Mouse (Mus musculus) neural tube, embryonic 12.5 days (tissue): Measurements from ENCODE around the gene AL732309.1. TPM values are rescaled to one million over a fixed set of nuclear protein-coding genes. Genes with fewer than 3 reads are reported as not detected.

Source experiments
- ATAC-seq: fragments of 200-750 bp; cut with Nextera tagmentation; 2 replicates; pipeline ENCODE4 v1.8.0; 2017; ENCODE audit warnings: low read depth, mild to moderate bottlenecking, moderate TSS enrichment, moderate library complexity; ENCODE audit not compliant: low FRiP score
- H3K27ac ChIP-seq: fragments of 300-500 bp; sonication (generic); 2 replicates; pipeline ENCODE4 v1.5.1; 2016
- H3K27me3 ChIP-seq: fragments of 300-500 bp; sonication (generic); replicated peaks from 2 replicates; pipeline ENCODE4 v1.6.1; 2016; ENCODE audit warnings: mild to moderate bottlenecking
- H3K36me3 ChIP-seq: fragments of 300-500 bp; sonication (generic); 2 replicates; pipeline ENCODE4 v1.6.1; 2016; ENCODE audit warnings: mild to moderate bottlenecking
- H3K4me1 ChIP-seq: fragments of 300-500 bp; sonication (generic); 2 replicates; pipeline ENCODE4 v1.6.1; 2016
- H3K4me2 ChIP-seq: fragments of 300-500 bp; sonication (generic); replicated peaks from 2 replicates; pipeline ENCODE4 v1.6.1; 2016; ENCODE audit warnings: mild to moderate bottlenecking
- H3K4me3 ChIP-seq: fragments of 300-500 bp; sonication (generic); 2 replicates; pipeline ENCODE4 v1.5.1; 2016
- H3K9ac ChIP-seq: fragments of 300-500 bp; sonication (generic); 2 replicates; pipeline ENCODE4 v1.6.1; 2016; ENCODE audit warnings: mild to moderate bottlenecking
- H3K9me3 ChIP-seq: fragments of 300-500 bp; sonication (generic); 2 replicates; pipeline ENCODE4 v1.6.1; 2016; ENCODE audit warnings: mild to moderate bottlenecking
- WGBS: fragments of 180-500 bp; shearing (Covaris S2); methylation state at CpG from one replicate; pipeline ENCODE4 v1.1.7; 2016; 5-methylcytosine and 5-hydroxymethylcytosine counted together
- polyA plus RNA-seq: library from polyadenylated mRNA; unstranded; fragments of >200 nt; fragmentation: Nextera tagmentation; extraction: Ambion mirVana; gene quantifications from 2 replicates; pipeline ENCODE4 v1.2.1, GENCODE M21; 2016

Gene AL732309.1
- polyA plus RNA-seq, 1 experiment from 2014 or later, result 5.2 TPM

DNA sequence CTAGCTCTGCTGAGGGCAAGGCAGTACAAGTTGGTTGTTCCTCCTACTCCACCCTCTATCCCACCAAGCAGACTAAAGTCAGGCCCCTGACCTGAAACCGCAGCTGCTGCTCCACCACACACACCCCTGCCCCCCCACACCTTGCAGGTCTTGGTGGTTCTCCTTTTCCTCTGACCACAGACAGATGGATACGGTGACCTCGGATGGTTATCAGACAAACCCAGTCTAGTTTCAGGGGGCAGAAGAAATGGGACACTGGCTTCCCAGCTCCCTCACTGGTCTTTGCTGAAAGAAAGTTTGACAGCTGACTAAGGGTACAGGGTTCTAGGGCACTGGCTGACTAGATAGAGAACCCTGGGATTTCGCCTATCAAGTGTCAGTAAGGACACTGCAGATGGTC is 13.2 kb downstream of the AL732309.1 start:
- H3K4me2 ChIP-seq, result no peak overlapping the region
- H3K27me3 ChIP-seq, result peaks cover 9% of the 10 kb centered on the region; the same call in 1 of the 2 replicates
- H3K27ac ChIP-seq, result no peak overlapping the region
- no peaks in the 10 kb centered on the region for H3K36me3 ChIP-seq
- no peaks in the 10 kb centered on the region for H3K9me3 ChIP-seq
- peaks cover 6% of the 10 kb centered on the region for H3K4me1 ChIP-seq
- no peak for ATAC-seq
- H3K9ac ChIP-seq, result no peak overlapping the region
- no peak overlapping the region for H3K4me3 ChIP-seq
- WGBS, result 79% methylated on average over 4 of the region's 4 CpGs

DNA sequence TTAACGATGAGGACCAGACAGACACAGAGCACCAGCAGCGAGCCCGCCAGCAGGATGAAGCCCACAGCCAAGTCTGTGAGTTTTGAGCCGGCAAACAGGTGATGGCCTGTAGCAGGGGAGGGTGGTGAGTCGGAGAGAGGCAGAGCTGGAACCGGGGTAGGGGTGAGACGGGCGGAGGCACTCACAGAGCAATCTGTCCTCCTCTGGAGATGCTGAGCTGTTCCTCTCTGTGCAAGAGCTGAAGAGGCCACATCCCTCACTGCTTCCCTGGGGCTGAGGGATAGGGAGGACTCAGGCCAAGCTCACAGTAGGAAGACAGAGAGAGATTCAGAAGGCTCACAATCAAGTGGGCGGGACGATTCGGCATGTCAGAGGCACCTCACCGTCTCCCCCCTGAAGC is 15.6 kb downstream of the AL732309.1 start:
- H3K9ac ChIP-seq, result no peak overlapping the region
- H3K27ac ChIP-seq, result no peak overlapping the region
- H3K9me3 ChIP-seq, result no peaks in the 10 kb centered on the region
- peaks cover 9% of the 10 kb centered on the region; the same call in 1 of the 2 replicates for H3K27me3 ChIP-seq
- no peak overlapping the region for H3K4me3 ChIP-seq
- H3K36me3 ChIP-seq, result no peaks in the 10 kb centered on the region
- no peak for ATAC-seq
- WGBS, result 59% methylated on average over 12 of the region's 12 CpGs
- H3K4me1 ChIP-seq, result peaks cover 6% of the 10 kb centered on the region
- H3K4me2 ChIP-seq, result no peak overlapping the region

DNA sequence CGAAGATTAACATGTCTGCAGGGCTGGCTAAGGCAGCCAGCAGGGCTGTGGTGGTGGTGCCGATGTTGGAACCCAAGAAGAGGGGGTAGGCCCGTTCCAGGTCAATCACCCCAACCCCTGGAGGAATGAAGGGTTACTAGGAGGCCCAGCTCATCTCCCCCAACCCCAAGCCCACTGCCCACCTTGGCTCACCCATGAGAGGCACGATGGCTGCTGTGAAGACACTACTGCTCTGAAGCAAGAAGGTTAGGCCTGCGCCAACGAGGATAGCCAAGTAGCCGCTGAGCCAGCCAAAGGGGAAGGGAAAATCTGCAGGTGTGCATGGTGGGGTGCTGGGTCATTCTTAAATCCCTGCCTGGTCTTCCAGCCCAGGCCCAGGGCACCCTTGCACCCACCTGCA is 16.1 kb downstream of the AL732309.1 start:
- Histone ChIP-seq H3K4me3 (no peak overlapping the region), H3K27me3 (peaks cover 9% of the 10 kb centered on the region; the same call in 1 of the 2 replicates), H3K4me1 (peaks cover 10% of the 10 kb centered on the region), H3K36me3 (no peaks in the 10 kb centered on the region), H3K27ac (no peak overlapping the region), H3K9ac (no peak overlapping the region), H3K9me3 (no peaks in the 10 kb centered on the region), H3K4me2 (no peak overlapping the region)
- WGBS, result 83% methylated on average over 7 of the region's 7 CpGs
- ATAC-seq, result no peak

DNA sequence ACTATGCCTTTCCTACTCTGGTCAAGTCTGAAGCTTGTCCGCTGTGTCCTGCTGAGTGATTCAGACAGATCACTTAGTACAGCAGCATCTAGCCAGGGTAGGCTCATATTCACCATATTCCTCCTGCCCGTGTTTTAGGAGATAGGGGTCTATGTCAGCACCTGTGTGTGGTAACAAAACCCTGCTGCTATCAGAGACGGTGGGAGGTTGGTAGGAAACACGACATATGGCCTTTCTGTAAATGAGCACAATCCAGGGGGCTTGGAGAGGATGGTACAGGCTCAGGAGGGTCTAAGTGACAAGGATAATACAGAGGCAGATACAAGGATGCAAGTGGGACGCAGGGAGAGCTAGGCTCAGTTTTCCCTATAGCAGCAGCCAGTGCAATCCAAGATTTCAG is 17.1 kb downstream of the AL732309.1 start:
- Histone ChIP-seq H3K4me2 (no peak overlapping the region), H3K36me3 (no peaks in the 10 kb centered on the region), H3K9ac (no peak overlapping the region), H3K4me3 (no peak overlapping the region), H3K4me1 (peaks cover 14% of the 10 kb centered on the region), H3K9me3 (no peaks in the 10 kb centered on the region), H3K27ac (no peak overlapping the region), H3K27me3 (peaks cover 9% of the 10 kb centered on the region; the same call in 1 of the 2 replicates)
- WGBS, result 84% methylated on average over 5 of the region's 5 CpGs
- no peak for ATAC-seq

DNA sequence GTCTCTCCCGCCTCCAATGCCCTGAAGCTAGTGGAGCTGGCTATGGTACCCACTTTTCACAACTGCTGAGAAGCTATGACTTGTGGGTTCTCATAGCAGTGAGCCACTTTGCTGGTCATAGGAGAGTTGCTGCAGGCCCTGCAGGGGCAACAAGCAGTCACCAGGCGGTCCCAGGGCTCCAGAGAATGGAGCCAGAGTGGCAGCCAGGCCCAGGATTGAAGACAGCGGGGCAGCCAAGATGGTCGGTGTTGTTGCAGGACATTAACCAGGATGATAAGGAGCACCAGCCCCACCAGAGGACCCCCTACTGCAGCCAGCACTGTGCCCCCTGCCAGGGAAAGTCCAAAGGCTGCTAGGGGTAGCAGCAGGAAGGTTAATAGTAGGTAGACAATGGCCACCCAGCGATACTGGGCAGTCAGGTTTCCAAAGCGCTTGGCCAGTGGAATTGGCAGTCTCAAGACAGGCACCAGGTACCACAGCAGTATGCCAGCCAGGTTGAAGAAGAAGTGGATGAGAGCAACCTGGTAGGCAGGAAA is 17.6 kb downstream of the AL732309.1 start:
- no peak overlapping the region for H3K9ac ChIP-seq
- ATAC-seq, result no peak
- no peak overlapping the region for H3K4me3 ChIP-seq
- H3K36me3 ChIP-seq, result no peaks in the 10 kb centered on the region
- H3K9me3 ChIP-seq, result no peaks in the 10 kb centered on the region
- H3K27me3 ChIP-seq, result peaks cover 9% of the 10 kb centered on the region; the same call in 1 of the 2 replicates
- H3K4me1 ChIP-seq, result peaks cover 14% of the 10 kb centered on the region
- 70% methylated on average over 6 of the region's 6 CpGs for WGBS
- H3K27ac ChIP-seq, result no peak overlapping the region
- peak overlapping the region; percentile 38 for H3K4me2 ChIP-seq

DNA sequence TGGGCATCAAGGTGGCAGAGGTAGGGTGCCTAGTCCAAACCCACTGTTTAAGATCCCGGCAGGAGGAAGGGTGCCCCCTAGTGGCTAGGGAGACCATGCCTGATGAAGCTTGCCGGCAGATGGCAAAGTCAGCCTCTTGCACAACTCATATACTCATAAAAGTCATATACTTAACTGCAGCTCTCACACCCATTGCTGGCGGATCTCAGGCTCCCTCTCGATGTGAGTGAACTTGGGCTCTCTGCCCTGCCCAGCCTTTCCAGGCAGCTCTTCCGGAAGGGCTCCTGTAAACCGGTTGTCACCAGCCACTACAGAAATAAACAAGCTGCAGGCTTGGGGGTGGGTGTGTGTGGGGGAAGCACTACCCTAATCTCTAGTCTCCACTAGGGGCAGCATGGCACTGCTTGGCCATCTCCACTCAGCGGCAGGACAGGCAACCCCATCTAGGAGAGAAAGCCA is 18.2 kb downstream of the AL732309.1 start:
- Histone ChIP-seq H3K4me2 (peak overlapping the region; percentile 38), H3K27ac (no peak overlapping the region), H3K27me3 (peaks cover 9% of the 10 kb centered on the region; the same call in 1 of the 2 replicates), H3K9ac (no peak overlapping the region), H3K4me1 (peaks cover 19% of the 10 kb centered on the region), H3K9me3 (no peaks in the 10 kb centered on the region), H3K4me3 (no peak overlapping the region), H3K36me3 (no peaks in the 10 kb centered on the region)
- 0% methylated on average over 7 of the region's 7 CpGs for WGBS
- ATAC-seq, result no peak

DNA sequence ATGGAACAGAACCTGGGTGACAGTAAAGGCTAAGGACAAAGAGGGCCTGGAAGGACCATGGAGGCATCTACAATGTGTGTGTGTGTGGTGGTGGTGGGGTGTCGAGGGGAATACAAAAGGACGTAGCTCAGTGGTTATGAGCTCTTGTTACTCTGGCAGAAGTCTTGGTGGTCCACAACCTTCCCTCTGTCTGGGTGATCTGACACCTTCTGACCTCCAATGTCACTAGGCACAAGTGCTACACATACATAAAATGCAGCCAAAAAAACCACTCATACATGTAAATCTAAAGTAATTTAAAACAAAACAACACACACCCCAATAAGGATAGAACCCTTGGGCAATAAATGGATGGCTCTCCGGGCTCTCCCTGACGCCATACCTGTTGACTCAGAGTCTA is 19.3 kb downstream of the AL732309.1 start:
- ATAC-seq, result no peak
- no peaks in the 10 kb centered on the region for H3K9me3 ChIP-seq
- 91% methylated on average over 4 of the region's 4 CpGs for WGBS
- H3K27me3 ChIP-seq, result peaks cover 9% of the 10 kb centered on the region; the same call in 1 of the 2 replicates
- H3K4me1 ChIP-seq, result peaks cover 23% of the 10 kb centered on the region
- no peak overlapping the region for H3K9ac ChIP-seq
- H3K4me3 ChIP-seq, result no peak overlapping the region
- no peaks in the 10 kb centered on the region for H3K36me3 ChIP-seq
- no peak overlapping the region for H3K4me2 ChIP-seq
- no peak overlapping the region for H3K27ac ChIP-seq

DNA sequence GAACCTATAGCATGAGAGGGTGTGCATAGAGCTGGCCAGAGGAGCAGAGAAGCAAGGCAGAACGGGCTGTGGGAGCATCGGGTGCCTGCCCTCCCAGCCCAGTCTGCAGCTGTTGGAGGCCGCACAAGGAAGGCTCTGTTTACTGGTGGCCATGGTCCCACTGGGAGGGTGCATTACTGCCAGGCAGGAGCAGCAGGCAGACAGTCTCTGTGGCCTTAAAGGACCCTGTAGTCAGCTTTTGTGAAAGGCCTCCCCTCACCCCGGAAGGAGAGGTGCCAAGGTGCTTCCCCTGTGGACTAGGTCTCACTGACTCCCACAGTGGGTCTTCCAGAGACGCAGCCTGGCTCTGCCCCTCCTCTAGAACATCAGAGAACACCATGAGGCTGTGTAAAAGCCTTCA is 19.8 kb downstream of the AL732309.1 start:
- H3K4me3 ChIP-seq, result no peak overlapping the region
- H3K9me3 ChIP-seq, result no peaks in the 10 kb centered on the region
- no peak overlapping the region for H3K27ac ChIP-seq
- H3K4me2 ChIP-seq, result no peak overlapping the region
- H3K9ac ChIP-seq, result no peak overlapping the region
- ATAC-seq, result no peak
- peaks cover 1% of the 10 kb centered on the region; the same call in 1 of the 2 replicates for H3K36me3 ChIP-seq
- peaks cover 7% of the 10 kb centered on the region; the same call in 1 of the 2 replicates for H3K27me3 ChIP-seq
- H3K4me1 ChIP-seq, result peaks cover 23% of the 10 kb centered on the region
- 82% methylated on average over 5 of the region's 5 CpGs for WGBS

DNA sequence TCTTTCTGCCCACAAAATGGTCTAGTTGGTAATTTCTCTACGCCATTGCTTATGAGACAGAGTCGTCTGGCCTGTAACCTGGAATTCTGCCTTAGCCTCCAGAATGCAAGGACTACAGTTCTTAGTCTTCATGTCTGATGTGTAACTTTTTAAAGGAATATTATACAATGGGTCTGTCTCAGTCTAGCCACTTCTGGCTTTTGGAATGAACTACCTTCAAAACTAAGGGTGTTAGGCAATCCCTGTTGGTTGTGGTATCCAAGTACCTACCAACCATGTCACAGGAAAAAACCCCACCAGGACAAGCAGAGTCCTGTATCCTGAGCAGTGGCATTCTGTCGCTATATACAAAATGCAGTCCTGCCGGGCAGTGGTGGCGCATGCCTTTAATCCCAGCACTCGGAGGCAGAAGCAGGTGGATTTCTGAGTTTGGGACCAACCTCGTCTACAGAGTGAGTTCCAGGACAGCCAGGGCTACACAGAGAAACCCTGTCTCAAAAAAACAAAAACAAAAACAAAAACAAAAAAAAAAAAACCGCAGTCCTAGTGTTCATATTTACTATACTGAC is 20.8 kb downstream of the AL732309.1 start:
- H3K36me3 ChIP-seq, result peaks cover 5% of the 10 kb centered on the region; the same call in 1 of the 2 replicates
- no peak overlapping the region for H3K9ac ChIP-seq
- peak overlapping the region; percentile 48; the same call in 1 of the 2 replicates for H3K4me3 ChIP-seq

DNA sequence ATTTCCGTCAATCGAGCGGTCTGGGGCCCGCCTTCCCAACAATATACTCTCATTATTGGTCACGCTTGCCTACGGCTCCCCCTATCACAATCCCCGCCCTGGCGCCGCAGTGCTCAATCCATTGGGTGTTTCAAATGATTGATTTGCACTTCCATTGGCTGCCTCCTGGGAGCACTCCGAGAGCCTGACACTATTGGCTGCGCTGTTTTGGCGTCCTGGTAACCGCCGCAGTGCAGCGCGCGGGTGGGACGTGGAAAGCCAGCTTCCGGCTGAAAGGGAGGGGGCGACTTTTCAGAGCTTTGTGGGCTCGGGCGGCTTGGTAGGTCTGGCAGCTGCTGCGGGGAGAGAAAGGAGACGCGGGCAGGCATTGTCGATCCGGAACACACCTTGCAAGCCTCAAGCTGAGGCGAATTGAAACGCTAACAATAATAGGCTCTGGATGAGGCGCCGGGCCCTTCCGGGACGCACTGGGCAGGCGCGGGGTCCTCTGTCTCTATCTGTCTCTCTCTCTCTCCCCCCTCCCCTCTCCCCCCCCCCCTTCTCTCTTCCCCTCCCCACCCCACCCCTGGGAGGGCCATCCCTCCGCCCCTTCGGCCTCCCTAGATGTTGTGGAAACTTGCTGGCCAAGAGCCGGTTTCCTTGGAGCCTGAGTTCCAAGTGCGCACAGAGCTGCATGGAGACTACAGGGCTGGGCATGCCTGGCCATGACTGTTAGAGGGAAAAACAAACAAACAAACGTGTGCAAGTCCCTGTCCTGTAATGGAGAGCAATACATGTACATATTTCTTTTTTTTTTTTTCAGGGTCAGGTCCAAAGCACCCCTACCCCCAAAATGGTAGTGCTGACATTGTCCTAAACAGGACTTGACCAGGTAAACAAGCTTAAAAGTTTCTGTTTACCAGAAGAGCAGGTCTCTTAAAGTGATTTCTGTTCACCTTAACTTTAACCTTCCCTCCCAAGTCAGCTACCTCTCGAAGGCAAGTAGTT is 21.6 kb downstream of the AL732309.1 start:
- H3K4me3 ChIP-seq, result peak overlapping the region; percentile 48
- H3K36me3 ChIP-seq, result peaks cover 5% of the 10 kb centered on the region; the same call in 1 of the 2 replicates
- H3K27ac ChIP-seq, result peak overlapping the region; percentile 91
- WGBS, result 2% methylated on average over 41 of the region's 41 CpGs
- H3K4me2 ChIP-seq, result peak overlapping the region; percentile 57
- H3K9ac ChIP-seq, result peak overlapping the region; percentile 60
- no peaks in the 10 kb centered on the region for H3K27me3 ChIP-seq
- peaks cover 23% of the 10 kb centered on the region for H3K4me1 ChIP-seq
- H3K9me3 ChIP-seq, result no peaks in the 10 kb centered on the region
- peak; percentile 96 for ATAC-seq

More for the DNA sequence above, 20.8 kb downstream of the AL732309.1 start:
- Histone ChIP-seq H3K27ac (0 out of 2 replicates have a peak overlapping the region, but pooled peaks have one; percentile 91), H3K27me3 (no peaks in the 10 kb centered on the region), H3K4me1 (peaks cover 23% of the 10 kb centered on the region), H3K4me2 (peak overlapping the region; percentile 57), H3K9me3 (no peaks in the 10 kb centered on the region)
- WGBS, result 80% methylated on average over 8 of the region's 8 CpGs
- ATAC-seq, result no peak

DNA sequence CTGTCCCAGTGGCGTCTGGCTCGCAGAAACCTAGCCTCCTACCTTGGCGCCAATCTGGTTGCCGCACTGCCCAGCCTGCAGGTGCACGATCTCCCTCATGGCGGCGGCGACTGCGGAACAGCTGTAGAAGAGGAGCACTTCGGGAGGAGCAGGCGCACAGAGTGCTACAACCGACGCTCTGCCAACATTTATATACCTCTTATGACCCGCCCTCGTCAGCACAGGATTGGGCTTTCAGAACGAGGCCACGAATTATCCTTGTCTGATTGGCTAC is 22.2 kb downstream of the AL732309.1 start, which contains the start of gene Tubb4b:
TSS of gene Tubb4b (minus strand) at position 211 of the 274 bp plus-strand sequence.
- Histone ChIP-seq H3K9me3 (no peaks in the 10 kb centered on the region), H3K4me1 (peaks cover 23% of the 10 kb centered on the region), H3K4me2 (peak within 1 kb of the TSS; percentile 98), H3K36me3 (peaks cover 5% of the 10 kb centered on the region; the same call in 1 of the 2 replicates), H3K27ac (peak within 1 kb of the TSS; percentile 91), H3K27me3 (no peaks in the 10 kb centered on the region), H3K9ac (peak within 1 kb of the TSS; percentile 79), H3K4me3 (peak within 1 kb of the TSS; percentile 90)
- no peak for ATAC-seq
- under 1% methylated on average over 17 of the region's 17 CpGs for WGBS
